Comparison of ENCODE assay signal across 1 mouse cellular context in genomic region chr6:36812666-36813515, GRCm38 (mm10).
TF ChIP-seq lines count a peak whose summit lies in the region.

No protein-coding gene starts in this region.

TF ChIP-seq in CH12.LX, 34 proteins besides CTCF, POLR2A, EP300 and RAD21 (continued from another document):
- no peak for TF ChIP-seq IRF4 (IDR thresholded peaks at IDR 0.05; ENCODE audit: low read depth, low read length)
- no peak for TF ChIP-seq POLR2AphosphoS2 (IDR thresholded peaks at IDR 0.05; ENCODE audit: low read depth, low read length)
- TF ChIP-seq PAX5 (IDR thresholded peaks at IDR 0.05; ENCODE audit: low read length): no peak
TF ChIP-seq in CH12.LX: peak in this region for 0.
